Mouse (Mus musculus) brain, adult 2 months (tissue): ENCODE data around the gene Megf11.

Experiments
- DNase-seq: peaks from one replicate; pipeline ENCODE4 v3.0.0; 2011; ENCODE audit warnings: low read depth, low spot score

The Megf11 gene

GRCm38 (mm10) chr9:64519921-64520746, 134.7 kb downstream of the Megf11 start:
- no peak for DNase-seq

GRCm38 (mm10) chr9:64520747-64521283, 135.4 kb downstream of the Megf11 start:
- DNase-seq: peak; percentile 51

- peak; percentile 44 for DNase-seq
Observed at GRCm38 (mm10) chr9:64523264-64524045, 138.0 kb downstream of the Megf11 start.

DNA sequence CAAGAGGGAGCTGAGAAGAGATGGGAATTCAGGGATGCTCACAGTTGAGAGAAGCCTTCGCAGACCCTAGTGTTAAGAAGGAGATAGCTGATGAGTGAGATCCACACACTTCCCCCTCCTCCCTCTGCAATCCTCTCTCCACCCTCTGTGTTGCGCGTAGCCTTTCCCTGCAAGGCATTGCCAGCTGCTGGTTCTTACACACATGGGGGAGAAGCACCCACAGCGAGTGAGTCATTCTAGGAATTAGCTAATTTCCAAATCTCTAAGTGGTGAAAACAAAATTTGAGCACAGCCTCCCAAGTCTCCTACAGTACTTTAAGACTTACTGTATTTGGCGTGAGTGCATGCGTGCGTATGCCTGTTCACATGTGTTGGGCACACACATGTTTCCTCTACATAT, 142.6 kb downstream of the Megf11 start:
- peak; percentile 92 for DNase-seq

DNA sequence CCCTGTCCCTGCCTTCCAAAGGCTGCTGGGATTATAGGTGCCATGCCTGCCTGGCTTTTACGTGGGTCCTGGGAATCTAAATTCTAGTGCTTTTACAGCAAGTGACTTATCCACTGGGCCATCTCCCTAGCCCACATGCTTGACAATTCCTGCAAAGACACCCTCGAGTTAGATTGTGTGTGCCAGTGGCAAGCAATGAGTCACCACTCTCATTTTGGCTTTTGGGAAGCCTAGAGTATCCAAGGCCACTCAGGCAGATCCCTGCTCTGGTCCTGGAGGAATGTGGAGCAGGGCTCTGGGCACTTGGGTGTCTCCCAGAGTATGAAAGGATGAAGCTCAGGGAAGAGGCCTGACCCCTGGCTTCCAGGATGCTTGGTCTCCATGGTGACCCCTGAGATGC, 143.2 kb downstream of the Megf11 start:
- DNase-seq: peak; percentile 85

GRCm38 (mm10) chr9:64531935-64532334, 146.5 kb downstream of the Megf11 start:
- no peak for DNase-seq

GRCm38 (mm10) chr9:64532711-64533242, 147.4 kb downstream of the Megf11 start:
- no peak for DNase-seq

DNA sequence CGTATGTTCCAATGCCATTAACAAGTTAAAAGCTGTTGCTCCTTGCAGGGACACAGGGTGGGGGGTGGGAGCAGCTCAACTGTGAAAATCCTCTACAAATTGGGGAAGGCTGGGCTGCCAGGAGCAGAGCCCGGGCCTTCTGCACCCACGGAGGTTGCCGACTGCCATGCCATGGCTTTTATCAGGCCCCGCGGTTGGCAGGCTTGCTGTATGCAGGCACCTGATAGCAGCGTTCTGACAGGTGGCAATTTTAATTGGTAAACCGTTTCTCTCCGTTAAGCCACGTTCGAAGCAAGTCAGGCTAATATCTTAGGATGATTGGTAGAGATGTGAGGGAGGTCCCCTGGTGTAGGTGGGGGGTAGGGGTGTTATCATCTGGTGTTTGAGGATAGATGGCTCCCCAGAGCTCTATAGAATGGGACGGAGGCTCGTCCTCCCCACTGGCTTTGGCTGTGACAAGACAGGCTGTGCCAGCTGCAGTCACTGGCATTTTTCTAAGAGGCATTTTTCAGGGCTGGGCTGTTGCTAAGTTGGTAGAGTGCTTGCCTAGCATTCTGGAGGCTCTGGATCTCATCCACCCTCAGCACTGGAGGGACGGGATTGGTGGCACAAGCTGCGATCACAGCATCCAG, 148.2 kb downstream of the Megf11 start:
- peak; percentile 58 for DNase-seq

- DNase-seq: no peak
Observed at GRCm38 (mm10) chr9:64534313-64534712, 148.9 kb downstream of the Megf11 start.

- DNase-seq: no peak
Observed at GRCm38 (mm10) chr9:64534856-64535539, 149.6 kb downstream of the Megf11 start.

DNA sequence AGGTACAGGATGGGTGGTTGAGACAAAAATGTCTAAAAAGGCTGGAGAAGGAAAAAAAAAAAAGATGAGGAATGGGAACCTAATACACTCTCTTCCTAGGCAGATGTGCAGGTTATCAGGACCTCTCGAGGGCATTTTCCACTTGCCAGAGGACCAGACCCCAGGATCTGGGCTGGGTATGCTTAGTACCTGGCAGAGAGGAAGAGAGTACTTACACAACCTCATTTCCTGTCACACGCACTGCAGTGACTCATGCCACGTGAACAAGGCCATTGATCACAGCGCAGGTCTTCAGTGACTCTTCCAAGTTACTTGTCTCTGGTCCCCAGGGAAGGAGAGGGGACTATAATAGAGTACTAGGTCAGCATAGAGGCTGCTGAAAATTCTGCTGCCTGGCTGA, 152.4 kb downstream of the Megf11 start:
- DNase-seq: no peak

DNA sequence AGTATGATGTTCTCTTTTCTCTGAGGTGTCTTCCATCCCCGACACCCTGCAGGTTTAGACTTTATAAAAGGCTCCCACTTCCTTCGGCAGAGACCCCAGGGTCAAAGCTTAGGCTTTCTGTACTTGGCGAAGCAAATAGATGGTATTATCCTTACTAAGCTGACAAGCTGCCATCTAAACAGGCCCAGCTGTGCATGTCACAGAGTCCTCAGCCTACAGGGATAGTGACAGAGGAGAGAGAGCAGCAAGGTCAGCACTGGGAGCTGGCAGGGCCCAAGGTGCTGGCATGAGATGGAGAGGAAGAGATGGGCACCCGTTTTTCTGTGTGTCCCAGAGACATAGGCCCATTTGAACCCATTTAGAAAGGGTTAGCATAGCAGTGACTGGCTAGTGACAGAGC, 156.8 kb downstream of the Megf11 start:
- no peak for DNase-seq

DNA sequence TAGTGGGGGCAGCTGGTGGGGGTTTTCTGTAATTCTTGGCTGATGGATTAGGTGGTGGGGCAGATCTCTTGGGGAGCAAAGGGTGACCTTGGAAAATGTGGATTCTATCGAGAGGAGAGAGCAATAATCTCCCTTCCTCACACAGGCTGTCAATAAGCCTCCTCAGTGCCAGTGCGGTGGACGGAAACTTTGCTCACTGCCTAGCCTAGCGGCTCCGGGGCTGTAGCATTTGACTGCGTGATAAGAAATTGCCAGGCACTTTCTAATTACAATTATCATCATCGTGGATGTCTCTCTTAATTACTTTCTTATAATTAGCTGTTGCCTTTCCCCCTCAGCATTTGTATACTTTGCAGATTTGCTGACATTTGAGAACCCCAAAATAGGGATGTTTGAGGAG, 157.7 kb downstream of the Megf11 start:
- DNase-seq: no peak

- DNase-seq: no peak
Observed at GRCm38 (mm10) chr9:64546344-64546991, 161.0 kb downstream of the Megf11 start.

- no peak for DNase-seq
Observed at GRCm38 (mm10) chr9:64548332-64548731, 162.9 kb downstream of the Megf11 start.

DNA sequence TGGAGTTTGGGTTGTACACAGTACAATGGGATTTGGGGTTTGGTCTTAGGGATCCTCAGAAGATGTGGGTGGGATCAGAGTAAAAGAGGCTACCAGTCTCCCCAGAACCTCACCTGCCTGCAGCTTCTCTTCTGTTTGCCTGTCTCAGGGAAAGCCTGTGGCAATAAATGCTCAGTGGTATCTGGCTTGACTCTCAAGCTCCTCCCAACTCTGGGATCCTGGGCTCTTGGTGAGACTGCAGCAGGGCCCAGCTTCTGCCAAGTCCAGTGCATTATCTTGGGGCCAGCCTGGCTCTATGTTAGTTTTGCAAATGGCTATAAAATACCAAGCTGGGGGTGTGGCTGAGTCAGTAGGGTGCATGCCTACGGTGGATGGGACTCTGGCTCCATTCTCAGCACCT, 165.9 kb downstream of the Megf11 start:
- no peak for DNase-seq

- no peak for DNase-seq
Observed at GRCm38 (mm10) chr9:64552046-64552445, 166.6 kb downstream of the Megf11 start.

DNA sequence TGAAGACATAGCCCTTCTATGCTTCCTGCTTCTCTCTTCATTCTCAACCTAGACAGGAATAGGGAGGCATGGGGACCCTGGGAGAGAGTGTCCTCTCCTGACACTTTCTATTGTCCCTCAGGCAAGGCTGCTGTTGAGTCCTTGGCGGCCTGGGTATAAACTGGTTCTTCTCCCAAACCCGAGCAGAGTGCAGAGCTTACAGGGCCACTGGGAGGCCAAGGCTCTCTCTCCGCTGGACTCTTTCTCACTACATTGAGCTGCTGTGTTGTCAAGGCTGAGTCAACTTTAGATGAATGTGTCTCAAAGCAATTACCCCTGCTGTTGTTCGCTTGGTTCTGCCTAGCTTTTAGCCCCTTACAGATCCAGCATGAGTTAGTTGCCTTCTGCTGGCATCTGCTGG, 168.0 kb downstream of the Megf11 start:
- no peak for DNase-seq

GRCm38 (mm10) chr9:64555620-64556019, 170.2 kb downstream of the Megf11 start:
- DNase-seq: peak; percentile 86

DNA sequence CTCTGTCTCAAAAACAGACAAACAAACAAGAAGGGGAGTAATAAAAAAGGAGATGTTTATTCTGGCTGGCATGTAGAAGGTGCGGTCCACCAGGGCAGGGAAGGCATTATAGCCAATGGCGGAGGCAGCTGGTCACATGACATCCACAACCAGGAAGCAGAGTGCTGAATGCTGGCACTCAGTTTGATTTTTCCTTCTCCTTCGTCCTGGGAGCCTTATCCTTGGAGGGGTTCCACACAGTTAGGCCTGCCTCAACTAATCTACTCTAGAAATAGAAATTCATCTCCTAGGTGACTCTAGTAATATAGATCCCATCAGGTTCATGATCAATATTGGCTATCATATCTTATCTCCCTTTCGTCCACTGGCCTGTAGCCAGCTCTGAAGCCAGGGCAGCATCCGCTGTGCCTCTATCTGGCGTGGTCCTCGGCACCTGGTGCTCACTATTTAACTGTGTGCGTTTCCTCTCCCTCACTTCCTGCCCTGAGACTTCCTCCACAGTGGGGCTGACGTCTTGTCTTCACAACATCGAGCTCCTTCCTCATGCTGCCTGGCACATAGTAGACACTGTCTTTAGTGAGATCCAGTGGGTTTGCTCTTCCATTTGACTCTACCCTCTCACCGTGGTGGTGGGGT, 171.8 kb downstream of the Megf11 start:
- DNase-seq: no peak
